Mouse (Mus musculus) liver, embryonic 14.5 days (tissue): ENCODE data around the gene Asb15. TPM values are rescaled to one million over a fixed set of nuclear protein-coding genes. Genes with fewer than 3 reads are reported as not detected.

Experiments used
- ATAC-seq: fragments of 200-750 bp; cut with Nextera tagmentation; 2 replicates; pipeline ENCODE4 v1.8.0; 2017; ENCODE audit warnings: moderate number of reproducible peaks, mild to moderate bottlenecking, moderate library complexity; ENCODE audit not compliant: insufficient read depth
- DNase-seq, 3 experiments: peaks; one replicate each; pipeline ENCODE4 v3.0.0-alpha.2; 2012 to 2013; ENCODE audit warnings: low read depth in 3 of 3, low spot score in 3 of 3
- H3K27ac ChIP-seq: fragments of 300-500 bp; sonication (generic); 2 replicates; pipeline ENCODE4 v1.5.1; 2014; ENCODE audit warnings: moderate library complexity, mild to moderate bottlenecking, control low read depth, inconsistent platforms
- H3K27me3 ChIP-seq: fragments of 300-500 bp; sonication (generic); 2 replicates; pipeline ENCODE4 v1.6.1; 2014; ENCODE audit warnings: mild to moderate bottlenecking, low read length, moderate library complexity; ENCODE audit not compliant: control insufficient read depth, insufficient read depth
- H3K36me3 ChIP-seq: fragments of 300-500 bp; sonication (generic); replicated peaks from 2 replicates; pipeline ENCODE4 v1.6.1; 2014; ENCODE audit warnings: low read depth; ENCODE audit not compliant: control insufficient read depth, insufficient read depth
- H3K4me1 ChIP-seq, 2 experiments: fragments of 200-500 bp in 1 of 2; fragments of 300-500 bp in 1 of 2; sonication (generic) in 1 of 2; replicated peaks; 2 replicates each; pipeline ENCODE4 v1.6.1; 2012 to 2014; ENCODE audit warnings: antibody characterized with exemption in 1 of 2, inconsistent platforms in 1 of 2, low read length in 1 of 2; ENCODE audit not compliant: control insufficient read depth in 2 of 2, insufficient read depth in 2 of 2
- H3K4me2 ChIP-seq: fragments of 300-500 bp; sonication (generic); 2 replicates; pipeline ENCODE4 v1.6.1; 2014; ENCODE audit warnings: low read depth, mild to moderate bottlenecking, control low read depth, moderate library complexity
- H3K4me3 ChIP-seq, 2 experiments: fragments of 200-500 bp in 1 of 2; fragments of 300-500 bp in 1 of 2; sonication (generic) in 1 of 2; 2 replicates each; pipeline ENCODE4 v1.5.1; 2012 to 2014; ENCODE audit warnings: low read depth in 2 of 2, low read length in 2 of 2, mild to moderate bottlenecking in 2 of 2, control low read depth in 1 of 2, inconsistent platforms in 1 of 2, moderate library complexity in 1 of 2; ENCODE audit not compliant: insufficient read depth in 1 of 2
- H3K9ac ChIP-seq: fragments of 300-500 bp; sonication (generic); replicated peaks from 2 replicates; pipeline ENCODE4 v1.6.1; 2014; ENCODE audit warnings: mild to moderate bottlenecking, control low read depth, moderate library complexity
- H3K9me3 ChIP-seq: fragments of 300-500 bp; sonication (generic); 2 replicates; pipeline ENCODE4 v1.6.1; 2016; ENCODE audit warnings: low read length, mixed read lengths; ENCODE audit not compliant: control insufficient read depth
- CTCF ChIP-seq: IDR thresholded peaks from 2 replicates; pipeline ENCODE4 v1.5.1; 2016; ENCODE audit warnings: antibody characterized with exemption, low read depth, control low read depth
- EP300 ChIP-seq: IDR thresholded peaks from 2 replicates; pipeline ENCODE4 v1.6.1; 2016; ENCODE audit warnings: antibody characterized with exemption, low read depth
- WGBS: fragments of 180-500 bp; shearing (Covaris S2); extraction: QIAGEN DNeasy Blood & Tissue Kit; methylation state at CpG from one replicate; pipeline ENCODE4 v1.1.7; 2014; ENCODE audit not compliant: insufficient replicate concordance; 5-methylcytosine and 5-hydroxymethylcytosine counted together
- polyA plus RNA-seq, 2 experiments: library from polyadenylated mRNA; depleted of rRNA in 1 of 2; stranded (reverse) in 1 of 2; unstranded in 1 of 2; fragments of >200 nt; fragmentation: Nextera tagmentation in 1 of 2; extraction: Ambion mirVana in 1 of 2; gene quantifications; 2 replicates each; pipeline versions ENCODE4 v1.2.1 to v1.2.3; 2012 to 2014

The Asb15 gene
- polyA plus RNA-seq, 2 experiments: 0.01 TPM; not detected in 1

DNA sequence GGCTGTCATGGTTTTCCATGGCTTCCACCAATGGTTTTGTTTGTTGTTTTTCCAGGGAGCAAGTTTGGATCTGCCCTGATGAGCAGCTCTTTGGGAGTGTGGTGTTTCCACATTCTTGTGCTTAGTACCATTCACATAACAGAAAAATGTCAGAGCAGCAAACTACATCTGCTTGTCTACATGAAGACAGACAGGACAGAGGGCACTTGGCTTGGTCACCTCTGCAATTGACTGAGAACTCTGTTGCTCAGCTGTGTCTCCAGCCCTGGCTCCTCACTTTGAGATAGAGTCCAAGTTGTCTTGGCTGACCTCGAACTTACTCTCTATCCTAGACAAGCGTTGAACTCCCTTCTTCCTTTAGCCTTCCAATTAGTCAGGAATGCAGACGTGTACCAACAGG, 74.4 kb downstream of the Asb15 start:
- no peaks in the 10 kb centered on the region for H3K9me3 ChIP-seq
- no peak overlapping the region for H3K9ac ChIP-seq
- H3K4me2 ChIP-seq: no peak overlapping the region
- DNase-seq (no peak), ATAC-seq (no peak)
- TF ChIP-seq CTCF (no peak), EP300 (no peak)
- peaks cover 0 to 9% of the 10 kb centered on the region in 2 experiments; a peak in 1 of 4 replicates for H3K4me1 ChIP-seq
- H3K36me3 ChIP-seq: no peaks in the 10 kb centered on the region
- H3K4me3 ChIP-seq: no peak overlapping the region
- no peak overlapping the region for H3K27ac ChIP-seq
- H3K27me3 ChIP-seq: no peaks in the 10 kb centered on the region
- WGBS: 61% methylated on average over 3 of the region's 3 CpGs

DNA sequence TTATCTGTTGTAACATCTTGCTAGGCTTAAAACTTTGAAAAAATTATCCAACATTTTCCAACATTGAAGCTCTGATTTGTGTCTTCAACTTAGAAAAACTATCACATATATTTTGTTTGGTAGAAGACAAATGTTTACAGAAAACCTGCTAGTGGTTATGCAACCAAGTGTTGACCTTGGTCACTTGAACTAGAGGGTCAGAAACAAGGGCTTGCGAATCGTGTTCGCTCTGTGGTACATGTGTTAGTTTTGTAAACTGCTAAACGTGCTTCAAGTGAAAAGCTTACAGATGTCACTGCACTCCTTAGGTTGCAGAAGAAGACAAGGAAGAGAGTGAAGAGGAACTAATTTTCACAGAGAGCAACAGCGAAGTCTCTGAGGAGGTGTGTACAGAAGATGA, 75.0 kb downstream of the Asb15 start:
- H3K4me3 ChIP-seq: no peak overlapping the region
- H3K27ac ChIP-seq: no peak overlapping the region
- H3K4me2 ChIP-seq: no peak overlapping the region
- DNase-seq (no peak), ATAC-seq (no peak)
- no peaks in the 10 kb centered on the region for H3K27me3 ChIP-seq
- H3K36me3 ChIP-seq: no peaks in the 10 kb centered on the region
- H3K4me1 ChIP-seq: peaks cover 0 to 9% of the 10 kb centered on the region in 2 experiments; a peak in 1 of 4 replicates
- no peak for TF ChIP-seq CTCF
- TF ChIP-seq EP300: no peak
- 64% methylated on average over 5 of the region's 5 CpGs for WGBS
- H3K9ac ChIP-seq: no peak overlapping the region
- H3K9me3 ChIP-seq: no peaks in the 10 kb centered on the region

DNA sequence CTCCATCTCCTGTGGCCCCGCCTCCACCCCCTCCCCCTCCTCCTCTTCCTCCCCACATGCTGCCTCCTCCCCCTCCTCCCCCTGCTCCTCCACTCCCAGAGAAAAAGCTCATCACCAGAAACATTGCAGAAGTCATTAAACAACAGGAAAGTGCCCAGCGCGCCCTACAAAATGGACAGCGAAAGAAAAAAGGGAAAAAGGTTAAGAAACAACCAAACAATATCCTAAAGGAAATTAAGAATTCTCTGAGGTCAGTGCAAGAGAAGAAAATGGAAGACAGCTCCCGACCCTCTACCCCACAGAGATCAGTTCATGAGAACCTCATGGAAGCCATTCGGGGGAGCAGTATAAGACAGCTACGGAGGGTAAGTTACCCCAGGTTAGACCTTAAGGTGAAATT, 76.3 kb downstream of the Asb15 start:
- WGBS: 78% methylated on average over 7 of the region's 7 CpGs
- ATAC-seq (no peak), DNase-seq (no peak)
- no peaks in the 10 kb centered on the region for H3K27me3 ChIP-seq
- no peaks in the 10 kb centered on the region for H3K9me3 ChIP-seq
- TF ChIP-seq EP300 (no peak), CTCF (no peak)
- no peaks in the 10 kb centered on the region for H3K36me3 ChIP-seq
- H3K9ac ChIP-seq: no peak overlapping the region
- no peak overlapping the region for H3K4me2 ChIP-seq
- H3K4me1 ChIP-seq: peaks cover 0 to 9% of the 10 kb centered on the region in 2 experiments; a peak in 1 of 4 replicates
- no peak overlapping the region for H3K27ac ChIP-seq
- H3K4me3 ChIP-seq: no peak overlapping the region

DNA sequence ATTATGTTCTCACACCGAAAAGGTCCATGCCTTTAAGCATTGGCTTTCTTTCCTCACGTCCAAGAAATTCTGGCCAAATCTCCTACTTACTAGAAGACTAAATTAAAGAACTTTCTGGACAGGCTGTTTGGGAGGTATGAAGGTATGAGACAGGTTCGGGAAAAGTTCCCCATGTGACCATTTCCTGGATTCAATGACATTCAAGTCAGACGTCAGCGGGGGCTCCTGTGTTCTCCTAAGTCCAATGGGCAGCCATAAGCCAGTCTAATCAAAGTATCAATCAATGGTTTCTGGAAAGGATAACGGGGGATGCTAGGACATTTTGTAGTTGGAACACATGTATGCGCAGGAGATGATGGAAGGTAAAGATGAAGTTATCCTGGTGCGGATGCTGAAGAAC, 77.7 kb downstream of the Asb15 start:
- H3K4me2 ChIP-seq: no peak overlapping the region
- no peak overlapping the region for H3K4me3 ChIP-seq
- DNase-seq (no peak), ATAC-seq (no peak)
- H3K27ac ChIP-seq: no peak overlapping the region
- TF ChIP-seq EP300 (no peak), CTCF (no peak)
- peaks cover 0 to 9% of the 10 kb centered on the region in 2 experiments; a peak in 1 of 4 replicates for H3K4me1 ChIP-seq
- 75% methylated on average over 8 of the region's 8 CpGs for WGBS
- no peaks in the 10 kb centered on the region for H3K9me3 ChIP-seq
- H3K9ac ChIP-seq: no peak overlapping the region
- no peaks in the 10 kb centered on the region for H3K27me3 ChIP-seq
- H3K36me3 ChIP-seq: no peaks in the 10 kb centered on the region

DNA sequence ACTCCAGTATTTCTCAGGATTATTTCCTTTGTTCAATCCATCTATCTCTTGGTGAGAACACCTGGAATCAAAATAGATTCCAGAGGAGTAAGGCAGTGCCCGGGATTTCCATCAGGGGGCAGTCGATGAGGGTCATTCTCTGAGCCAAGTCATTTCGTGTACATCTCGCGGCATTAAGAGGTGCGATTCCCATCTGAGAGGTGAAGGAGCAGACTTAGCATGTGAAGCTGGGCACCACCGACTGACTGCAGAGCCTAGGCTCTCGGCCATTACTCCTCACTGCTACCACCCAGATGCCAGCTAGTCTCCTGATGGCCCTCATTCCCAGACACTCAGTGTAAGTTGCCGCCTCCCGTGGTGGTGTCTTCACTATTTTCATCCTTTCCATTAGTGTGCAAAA, 78.6 kb downstream of the Asb15 start:
- 63% methylated on average over 10 of the region's 10 CpGs for WGBS
- Histone ChIP-seq H3K27me3 (no peaks in the 10 kb centered on the region), H3K27ac (no peak overlapping the region), H3K4me2 (no peak overlapping the region), H3K4me1 (peaks cover 0 to 8% of the 10 kb centered on the region in 2 experiments; a peak in 1 of 4 replicates), H3K36me3 (no peaks in the 10 kb centered on the region), H3K9me3 (no peaks in the 10 kb centered on the region), H3K9ac (no peak overlapping the region), H3K4me3 (no peak overlapping the region)
- TF ChIP-seq CTCF (0 out of 2 replicates have a peak, but pooled peaks have one; percentile 5), EP300 (no peak)
- DNase-seq: no peak
- ATAC-seq: no peak
